Mouse (Mus musculus) kidney, embryonic 15.5 days (tissue): Measurements from ENCODE around the gene Acap3. TPM values are rescaled to one million over a fixed set of nuclear protein-coding genes. Genes with fewer than 3 reads are reported as not detected.

Experiments
- ATAC-seq: fragments of 200-750 bp; cut with Nextera tagmentation; replicated peaks from 2 replicates; pipeline ENCODE4 v1.8.0; 2017; ENCODE audit warnings: moderate TSS enrichment; ENCODE audit not compliant: low FRiP score
- H3K27ac ChIP-seq: fragments of 300-500 bp; sonication (generic); 2 replicates; pipeline ENCODE4 v1.5.1; 2015; ENCODE audit warnings: mild to moderate bottlenecking, inconsistent platforms
- H3K27me3 ChIP-seq: fragments of 300-500 bp; sonication (generic); 2 replicates; pipeline ENCODE4 v1.6.1; 2015; ENCODE audit warnings: inconsistent platforms
- H3K36me3 ChIP-seq: fragments of 300-500 bp; sonication (generic); 2 replicates; pipeline ENCODE4 v1.6.1; 2015; ENCODE audit warnings: inconsistent platforms
- H3K4me1 ChIP-seq: fragments of 300-500 bp; sonication (generic); 2 replicates; pipeline ENCODE4 v1.6.1; 2015; ENCODE audit warnings: inconsistent platforms
- H3K4me2 ChIP-seq: fragments of 300-500 bp; sonication (generic); 2 replicates; pipeline ENCODE4 v1.6.1; 2015; ENCODE audit warnings: moderate library complexity, mild to moderate bottlenecking, inconsistent platforms
- H3K4me3 ChIP-seq: fragments of 300-500 bp; sonication (generic); replicated peaks from 2 replicates; pipeline ENCODE4 v1.5.1; 2015; ENCODE audit warnings: mild to moderate bottlenecking, inconsistent platforms
- H3K9ac ChIP-seq: fragments of 300-500 bp; sonication (generic); 2 replicates; pipeline ENCODE4 v1.6.1; 2015; ENCODE audit warnings: mild to moderate bottlenecking, inconsistent platforms
- H3K9me3 ChIP-seq: fragments of 300-500 bp; sonication (generic); replicated peaks from 2 replicates; pipeline ENCODE4 v1.6.1; 2016; ENCODE audit warnings: inconsistent platforms
- WGBS: fragments of 180-500 bp; shearing (Covaris S2); methylation state at CpG from one replicate; pipeline ENCODE4 v1.1.7; 2015; ENCODE audit warnings: mixed read lengths; 5-methylcytosine and 5-hydroxymethylcytosine counted together
- polyA plus RNA-seq: library from polyadenylated mRNA; unstranded; fragments of >200 nt; fragmentation: Nextera tagmentation; extraction: Ambion mirVana; gene quantifications from 2 replicates; pipeline ENCODE4 v1.2.1, GENCODE M21; 2015

The Acap3 gene
- polyA plus RNA-seq, 1 experiment from 2014 or later: 18.7 TPM

- Histone ChIP-seq H3K27ac (no peak overlapping the region), H3K9me3 (no peaks in the 10 kb centered on the region), H3K9ac (no peak overlapping the region), H3K36me3 (peaks cover 56% of the 10 kb centered on the region), H3K4me2 (no peak overlapping the region), H3K4me1 (peaks cover 29% of the 10 kb centered on the region), H3K4me3 (no peak overlapping the region), H3K27me3 (no peaks in the 10 kb centered on the region)
- ATAC-seq: no peak
- 82% methylated on average over 5 of the region's 5 CpGs for WGBS
Measured at GRCm38 (mm10) chr4:155889316-155889715, 2.3 kb upstream of the Acap3 start.

- peak overlapping the region; percentile 92 for H3K9ac ChIP-seq
- WGBS: under 1% methylated on average over 34 of the region's 34 CpGs
- H3K4me2 ChIP-seq: peak overlapping the region; percentile 98
- peaks cover 42% of the 10 kb centered on the region for H3K36me3 ChIP-seq
- no peaks in the 10 kb centered on the region for H3K27me3 ChIP-seq
- H3K27ac ChIP-seq: peak overlapping the region; percentile 99; the same call in 1 of the 2 replicates
- H3K4me3 ChIP-seq: peak overlapping the region; percentile 92
- peaks cover 39% of the 10 kb centered on the region for H3K4me1 ChIP-seq
- H3K9me3 ChIP-seq: no peaks in the 10 kb centered on the region
- ATAC-seq: no peak
Measured at GRCm38 (mm10) chr4:155891011-155891471, 581 bp upstream of the Acap3 start.

- Histone ChIP-seq H3K27me3 (no peaks in the 10 kb centered on the region), H3K4me3 (peak overlapping the region; percentile 92), H3K9ac (peak overlapping the region; percentile 92), H3K27ac (peak overlapping the region; percentile 99), H3K9me3 (no peaks in the 10 kb centered on the region), H3K4me1 (peaks cover 39% of the 10 kb centered on the region), H3K4me2 (peak overlapping the region; percentile 98), H3K36me3 (peaks cover 42% of the 10 kb centered on the region)
- under 1% methylated on average over 53 of the region's 56 CpGs for WGBS
- ATAC-seq: peak; percentile 93
Measured at GRCm38 (mm10) chr4:155892017-155892416, 395 bp downstream of the Acap3 start.

- peak; percentile 56 for ATAC-seq
- H3K4me3 ChIP-seq: peak overlapping the region; percentile 92
- H3K4me1 ChIP-seq: peaks cover 39% of the 10 kb centered on the region
- WGBS: 5% methylated on average over 37 of the region's 37 CpGs
- peak overlapping the region; percentile 92 for H3K9ac ChIP-seq
- peaks cover 39% of the 10 kb centered on the region for H3K36me3 ChIP-seq
- no peaks in the 10 kb centered on the region for H3K27me3 ChIP-seq
- H3K27ac ChIP-seq: peak overlapping the region; percentile 99
- H3K4me2 ChIP-seq: peak overlapping the region; percentile 98
- H3K9me3 ChIP-seq: no peaks in the 10 kb centered on the region
Measured at GRCm38 (mm10) chr4:155892438-155893211, 1.0 kb downstream of the Acap3 start.

- H3K4me1 ChIP-seq: peaks cover 39% of the 10 kb centered on the region
- ATAC-seq: no peak
- H3K27ac ChIP-seq: no peak overlapping the region
- H3K36me3 ChIP-seq: peaks cover 36% of the 10 kb centered on the region
- no peaks in the 10 kb centered on the region for H3K9me3 ChIP-seq
- H3K27me3 ChIP-seq: no peaks in the 10 kb centered on the region
- peak overlapping the region; percentile 98 for H3K4me2 ChIP-seq
- peak overlapping the region; percentile 92; the same call in 1 of the 2 replicates for H3K9ac ChIP-seq
- 69% methylated on average over 8 of the region's 8 CpGs for WGBS
- H3K4me3 ChIP-seq: peak overlapping the region; percentile 92
Measured at GRCm38 (mm10) chr4:155893212-155893690, 1.6 kb downstream of the Acap3 start.

GRCm38 (mm10) chr4:155894311-155894881, 2.8 kb downstream of the Acap3 start:
- Histone ChIP-seq H3K9ac (no peak overlapping the region), H3K27me3 (no peaks in the 10 kb centered on the region), H3K9me3 (no peaks in the 10 kb centered on the region), H3K4me3 (0 out of 2 replicates have a peak overlapping the region, but pooled peaks have one; percentile 92), H3K36me3 (peaks cover 36% of the 10 kb centered on the region), H3K27ac (0 out of 2 replicates have a peak overlapping the region, but pooled peaks have one; percentile 9), H3K4me1 (peaks cover 39% of the 10 kb centered on the region), H3K4me2 (peak overlapping the region; percentile 98)
- ATAC-seq: no peak
- 27% methylated on average over 8 of the region's 8 CpGs for WGBS

- WGBS: 42% methylated on average over 6 of the region's 6 CpGs
- peaks cover 38% of the 10 kb centered on the region for H3K4me1 ChIP-seq
- H3K9me3 ChIP-seq: no peaks in the 10 kb centered on the region
- H3K9ac ChIP-seq: no peak overlapping the region
- H3K27ac ChIP-seq: no peak overlapping the region; the same call in 1 of the 2 replicates
- ATAC-seq: no peak
- peak overlapping the region; percentile 98; the same call in 1 of the 2 replicates for H3K4me2 ChIP-seq
- H3K36me3 ChIP-seq: peaks cover 37% of the 10 kb centered on the region
- H3K4me3 ChIP-seq: no peak overlapping the region
- H3K27me3 ChIP-seq: no peaks in the 10 kb centered on the region
Measured at GRCm38 (mm10) chr4:155895216-155895615, 3.6 kb downstream of the Acap3 start.

- Histone ChIP-seq H3K9ac (no peak overlapping the region), H3K4me2 (no peak overlapping the region), H3K27me3 (no peaks in the 10 kb centered on the region), H3K4me3 (no peak overlapping the region), H3K36me3 (peaks cover 43% of the 10 kb centered on the region), H3K4me1 (peaks cover 32% of the 10 kb centered on the region), H3K27ac (no peak overlapping the region), H3K9me3 (no peaks in the 10 kb centered on the region)
- 90% methylated on average over 4 of the region's 4 CpGs for WGBS
- no peak for ATAC-seq
Measured at GRCm38 (mm10) chr4:155895826-155896225, 4.2 kb downstream of the Acap3 start.

- Histone ChIP-seq H3K9me3 (no peaks in the 10 kb centered on the region), H3K27me3 (no peaks in the 10 kb centered on the region), H3K4me1 (peaks cover 30% of the 10 kb centered on the region), H3K4me3 (no peak overlapping the region), H3K36me3 (peaks cover 50% of the 10 kb centered on the region), H3K27ac (no peak overlapping the region), H3K4me2 (no peak overlapping the region), H3K9ac (no peak overlapping the region)
- 96% methylated on average over 12 of the region's 12 CpGs for WGBS
- ATAC-seq: no peak
Measured at GRCm38 (mm10) chr4:155896461-155896860, 4.8 kb downstream of the Acap3 start.

- no peak for ATAC-seq
- Histone ChIP-seq H3K27me3 (no peaks in the 10 kb centered on the region), H3K27ac (no peak overlapping the region), H3K36me3 (peaks cover 68% of the 10 kb centered on the region), H3K9ac (no peak overlapping the region), H3K9me3 (no peaks in the 10 kb centered on the region), H3K4me2 (no peak overlapping the region), H3K4me3 (no peak overlapping the region), H3K4me1 (peaks cover 21% of the 10 kb centered on the region)
- 98% methylated on average over 2 of the region's 2 CpGs for WGBS
Measured at GRCm38 (mm10) chr4:155898318-155898717, 6.7 kb downstream of the Acap3 start.

GRCm38 (mm10) chr4:155899355-155899754, 7.7 kb downstream of the Acap3 start:
- no peak overlapping the region for H3K27ac ChIP-seq
- H3K4me2 ChIP-seq: no peak overlapping the region
- H3K9me3 ChIP-seq: no peaks in the 10 kb centered on the region
- no peak for ATAC-seq
- peaks cover 11% of the 10 kb centered on the region for H3K4me1 ChIP-seq
- H3K27me3 ChIP-seq: no peaks in the 10 kb centered on the region
- H3K4me3 ChIP-seq: no peak overlapping the region
- H3K36me3 ChIP-seq: peaks cover 79% of the 10 kb centered on the region
- WGBS: 94% methylated on average over 7 of the region's 7 CpGs
- H3K9ac ChIP-seq: no peak overlapping the region

GRCm38 (mm10) chr4:155901205-155901604, 9.6 kb downstream of the Acap3 start:
- ATAC-seq: no peak
- Histone ChIP-seq H3K4me3 (no peak overlapping the region), H3K4me1 (no peaks in the 10 kb centered on the region), H3K9me3 (no peaks in the 10 kb centered on the region), H3K27me3 (no peaks in the 10 kb centered on the region), H3K36me3 (peaks cover 93% of the 10 kb centered on the region), H3K9ac (no peak overlapping the region), H3K27ac (no peak overlapping the region), H3K4me2 (no peak overlapping the region)
- WGBS: 60% methylated on average over 3 of the region's 3 CpGs
